Mouse (Mus musculus) myocyte (in vitro differentiated cells): ENCODE results near the gene Fbxo17.

ENCODE experiments used
- CEBPB ChIP-seq: IDR thresholded peaks from 2 replicates; pipeline ENCODE4 v1.6.1; 2011; ENCODE audit warnings: mild to moderate bottlenecking, moderate library complexity; ENCODE audit not compliant: poor library complexity, insufficient read depth, severe bottlenecking
- E2F4 ChIP-seq: IDR thresholded peaks from one replicate; pipeline ENCODE4 v1.6.1; 2011; ENCODE audit warnings: mild to moderate bottlenecking, control low read depth, moderate library complexity; ENCODE audit not compliant: insufficient read depth
- MAX ChIP-seq: IDR thresholded peaks from one replicate; pipeline ENCODE4 v1.6.1; 2011; ENCODE audit warnings: low read depth, mild to moderate bottlenecking, control low read depth
- POLR2A ChIP-seq: IDR thresholded peaks from one replicate; pipeline ENCODE4 v1.6.1; 2011; ENCODE audit warnings: low read depth, mild to moderate bottlenecking, control low read depth, moderate library complexity; ENCODE audit not compliant: insufficient read length
- POLR2AphosphoS2 ChIP-seq: IDR thresholded peaks from one replicate; pipeline ENCODE4 v1.6.1; 2011; ENCODE audit warnings: low read depth, control low read depth; ENCODE audit not compliant: insufficient read length
- SRF ChIP-seq: IDR thresholded peaks from one replicate; pipeline ENCODE4 v1.6.1; 2011; ENCODE audit warnings: low read depth; ENCODE audit not compliant: control insufficient read depth, insufficient read length
- TCF12 ChIP-seq: IDR thresholded peaks from one replicate; pipeline ENCODE4 v1.6.1; 2011; ENCODE audit warnings: mild to moderate bottlenecking, control low read depth; ENCODE audit not compliant: poor library complexity, insufficient read depth, severe bottlenecking
- TCF3 ChIP-seq: IDR thresholded peaks from one replicate; pipeline ENCODE4 v1.6.1; 2011; ENCODE audit warnings: low read depth, control low read depth; ENCODE audit not compliant: insufficient read length
- USF1 ChIP-seq: IDR thresholded peaks from one replicate; pipeline ENCODE4 v1.6.1; 2011; ENCODE audit warnings: low read depth, mild to moderate bottlenecking, control low read depth, moderate library complexity

DNA sequence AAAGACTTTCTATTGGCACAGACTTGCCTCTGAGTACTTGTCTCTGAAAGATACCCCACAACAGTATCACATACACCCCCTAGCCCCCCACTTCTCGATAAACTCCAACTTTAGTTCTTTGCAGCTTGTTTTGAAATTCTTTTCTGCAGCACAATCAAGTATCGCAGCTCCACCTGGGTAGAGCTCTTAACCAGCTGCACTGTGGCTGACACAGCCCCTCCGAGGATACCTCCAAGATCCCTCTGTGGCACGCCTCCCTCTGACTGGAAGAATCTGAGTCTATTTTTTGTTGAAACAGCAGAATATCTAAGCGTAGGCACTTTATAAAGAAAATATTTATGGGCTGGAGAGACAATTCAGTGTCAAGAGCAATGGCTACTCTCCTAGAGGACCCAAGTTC, 44.3 kb upstream of the Fbxo17 start:
- TF ChIP-seq USF1 (no peak), MAX (no peak), POLR2AphosphoS2 (no peak), POLR2A (no peak), TCF12 (no peak), TCF3 (no peak), SRF (no peak), CEBPB (no peak), E2F4 (no peak)
